17 mouse cellular contexts compared by ENCODE assay signal in genomic region chr8:48816941-48817340, GRCm38 (mm10). TPM values are rescaled to one million over a fixed set of nuclear protein-coding genes. Genes with fewer than 3 reads are reported as not detected.
DNase-seq lines count a peak whose midpoint lies in the region; ATAC-seq and TF ChIP-seq lines count a peak whose summit lies in the region.
"Had no signal": no experiment of that assay in that cellular context is flagged by ENCODE, and none has a peak within 500 bp of the region (broad histone marks: within the 10 kb centered on the region; RNA-seq: fewer than 3 reads in every experiment).

No protein-coding gene starts in this region.

- no peaks in the 10 kb centered on the region for H3K27me3 ChIP-seq in heart, embryonic 12.5 days (replicated peaks)
- H3K27me3 ChIP-seq in lung, embryonic 14.5 days (ENCODE audit: insufficient read depth, low read length) = no peaks in the 10 kb centered on the region
- H3K27me3 ChIP-seq in embryonic facial prominence, embryonic 10.5 days (replicated peaks; ENCODE audit: low read depth, poor library complexity, severe bottlenecking) = no peaks in the 10 kb centered on the region
- H3K27me3 ChIP-seq in stomach, postnatal 0 days (ENCODE audit: control insufficient read depth, insufficient read depth, low read length) = no peaks in the 10 kb centered on the region
- H3K27me3 ChIP-seq in midbrain, embryonic 10.5 days (ENCODE audit: low read depth, poor library complexity, severe bottlenecking) = no peaks in the 10 kb centered on the region
- H3K27me3 ChIP-seq: forebrain, embryonic 15.5 days; midbrain, embryonic 13.5 days had no signal

- no peaks in the 10 kb centered on the region for H3K36me3 ChIP-seq in heart, embryonic 12.5 days
- H3K36me3 ChIP-seq in lung, embryonic 14.5 days (ENCODE audit: insufficient read depth) = no peaks in the 10 kb centered on the region
- no peaks in the 10 kb centered on the region for H3K36me3 ChIP-seq in embryonic facial prominence, embryonic 10.5 days (replicated peaks)
- no peaks in the 10 kb centered on the region for H3K36me3 ChIP-seq in stomach, postnatal 0 days (ENCODE audit: control insufficient read depth, insufficient read depth, low read length)
- H3K36me3 ChIP-seq in midbrain, embryonic 10.5 days = no peaks in the 10 kb centered on the region
- H3K36me3 ChIP-seq: forebrain, embryonic 15.5 days; midbrain, embryonic 13.5 days had no signal

- TF ChIP-seq CTCF in lung, embryonic 14.5 days (IDR thresholded peaks at IDR 0.05; ENCODE audit: low read depth) = no peak
- no peak for TF ChIP-seq CTCF in stomach, postnatal 0 days (IDR thresholded peaks at IDR 0.05; ENCODE audit: low read depth)

- H3K9me3 ChIP-seq in heart, embryonic 12.5 days (replicated peaks) = no peaks in the 10 kb centered on the region
- no peaks in the 10 kb centered on the region for H3K9me3 ChIP-seq in lung, embryonic 14.5 days (ENCODE audit: low read depth, low read length)
- no peaks in the 10 kb centered on the region for H3K9me3 ChIP-seq in embryonic facial prominence, embryonic 10.5 days
- no peaks in the 10 kb centered on the region for H3K9me3 ChIP-seq in stomach, postnatal 0 days (ENCODE audit: control insufficient read depth, low read length)
- H3K9me3 ChIP-seq in midbrain, embryonic 10.5 days (replicated peaks) = no peaks in the 10 kb centered on the region
- H3K9me3 ChIP-seq: forebrain, embryonic 15.5 days; midbrain, embryonic 13.5 days had no signal

- DNase-seq in heart, adult 9 months (ENCODE audit: low spot score in 2 of 2) = no peak
- DNase-seq in lung, embryonic 14.5 days = peak; percentile 34
- DNase-seq in lung, postnatal 25 days (ENCODE audit: low spot score) = no peak
- DNase-seq in embryonic facial prominence, embryonic 10.5 days (ENCODE audit: low spot score) = no peak
- DNase-seq in stomach, postnatal 0 days (ENCODE audit: low spot score) = no peak
- no peak for DNase-seq in thymus, postnatal 4 days
- DNase-seq in midbrain, embryonic 10.5 days (ENCODE audit: low spot score) = no peak
- DNase-seq: B cell, adult 2 months; cerebellum, adult 9-10 months; gastrocnemius, postnatal 10 days; left cerebral cortex, postnatal 4 days; right cerebral cortex, postnatal 4 days had no signal

- 67% methylated on average over 13 of the region's 13 CpGs for WGBS in heart, embryonic 12.5 days
- WGBS in lung, embryonic 14.5 days = 56% methylated on average over 13 of the region's 13 CpGs
- 61% methylated on average over 13 of the region's 13 CpGs for WGBS in embryonic facial prominence, embryonic 10.5 days
- WGBS in stomach, postnatal 0 days = 48% methylated on average over 13 of the region's 13 CpGs
- 60% methylated on average over 13 of the region's 13 CpGs for WGBS in midbrain, embryonic 10.5 days

- no peak overlapping the region for H3K9ac ChIP-seq in heart, embryonic 12.5 days
- H3K9ac ChIP-seq in lung, embryonic 14.5 days = no peak overlapping the region
- H3K9ac ChIP-seq in stomach, postnatal 0 days (ENCODE audit: low read length) = no peak overlapping the region; the same call in 1 of the 2 replicates
- H3K9ac ChIP-seq: forebrain, embryonic 15.5 days; hindbrain, embryonic 14.5 days; midbrain, embryonic 13.5 days had no signal

- no peak overlapping the region for H3K27ac ChIP-seq in heart, embryonic 12.5 days (ENCODE audit: poor library complexity, severe bottlenecking)
- no peak overlapping the region for H3K27ac ChIP-seq in lung, embryonic 14.5 days (ENCODE audit: low read depth)
- 0 out of 2 replicates have a peak overlapping the region, but pooled peaks have one; percentile 2 for H3K27ac ChIP-seq in embryonic facial prominence, embryonic 10.5 days (replicated peaks)
- no peak overlapping the region for H3K27ac ChIP-seq in stomach, postnatal 0 days (replicated peaks)
- no peak overlapping the region for H3K27ac ChIP-seq in midbrain, embryonic 10.5 days (replicated peaks)
- H3K27ac ChIP-seq: forebrain, embryonic 15.5 days; hindbrain, embryonic 14.5 days; kidney, postnatal 0 days; midbrain, embryonic 13.5 days had no signal

- ATAC-seq in heart, embryonic 12.5 days (ENCODE audit: insufficient number of reproducible peaks, low FRiP score) = no peak
- no peak for ATAC-seq in lung, embryonic 14.5 days (ENCODE audit: insufficient read depth)
- no peak for ATAC-seq in stomach, postnatal 0 days (ENCODE audit: low FRiP score, low TSS enrichment)
- ATAC-seq: forebrain, embryonic 15.5 days; midbrain, embryonic 13.5 days had no signal

- 0 out of 2 replicates have a peak overlapping the region, but pooled peaks have one; percentile 13 for H3K4me3 ChIP-seq in heart, embryonic 12.5 days
- no peak overlapping the region for H3K4me3 ChIP-seq in lung, embryonic 14.5 days (ENCODE audit: low read depth, low read length)
- H3K4me3 ChIP-seq in embryonic facial prominence, embryonic 10.5 days = no peak overlapping the region
- H3K4me3 ChIP-seq in stomach, postnatal 0 days (ENCODE audit: low read depth, low read length) = 0 out of 2 replicates have a peak overlapping the region, but pooled peaks have one; percentile 8
- H3K4me3 ChIP-seq in midbrain, embryonic 10.5 days = no peak overlapping the region
- H3K4me3 ChIP-seq: forebrain, embryonic 15.5 days; midbrain, embryonic 13.5 days had no signal

- TF ChIP-seq EP300 in stomach, postnatal 0 days (optimal IDR thresholded peaks at IDR 0.05) = no peak

- H3K4me2 ChIP-seq in heart, embryonic 12.5 days = peak overlapping the region; percentile 47
- peak overlapping the region; percentile 23; the same call in 1 of the 2 replicates for H3K4me2 ChIP-seq in lung, embryonic 14.5 days
- peak overlapping the region; percentile 38 for H3K4me2 ChIP-seq in stomach, postnatal 0 days (replicated peaks; ENCODE audit: low read depth)
- H3K4me2 ChIP-seq: forebrain, embryonic 15.5 days; hindbrain, embryonic 14.5 days; midbrain, embryonic 13.5 days had no signal

- no peaks in the 10 kb centered on the region for H3K4me1 ChIP-seq in heart, embryonic 12.5 days (replicated peaks)
- H3K4me1 ChIP-seq in lung, embryonic 14.5 days (ENCODE audit: insufficient read depth) = no peaks in the 10 kb centered on the region
- peaks cover 24% of the 10 kb centered on the region for H3K4me1 ChIP-seq in embryonic facial prominence, embryonic 10.5 days
- no peaks in the 10 kb centered on the region for H3K4me1 ChIP-seq in stomach, postnatal 0 days (replicated peaks; ENCODE audit: control insufficient read depth, insufficient read depth)
- H3K4me1 ChIP-seq in midbrain, embryonic 10.5 days = peaks cover 28% of the 10 kb centered on the region

RNA-seq across cellular contexts. Expression of gene Tenm3, which starts 26.8 kb away (rescaled TPM):
- 15.2 and 16.3 TPM in 2 replicates for polyA plus RNA-seq in heart, embryonic 12.5 days (2016; fragmentation: Nextera tagmentation; extraction: Ambion mirVana)
- polyA plus RNA-seq in lung, embryonic 14.5 days (2014; fragmentation: Nextera tagmentation; extraction: Ambion mirVana) = 7.8 and 9.8 TPM in 2 replicates
- polyA plus RNA-seq in embryonic facial prominence, embryonic 10.5 days (2016; fragmentation: Nextera tagmentation; extraction: Ambion mirVana) = 44.0 and 48.2 TPM in 2 replicates
- polyA plus RNA-seq in stomach, postnatal 0 days (2015; fragmentation: Nextera tagmentation; extraction: Ambion mirVana) = 3.7 and 4.5 TPM in 2 replicates
- 33.6 and 38.5 TPM in 2 replicates for polyA plus RNA-seq in midbrain, embryonic 10.5 days (2016; fragmentation: Nextera tagmentation; extraction: Ambion mirVana)

Comparison
In these comparisons a context has a peak if more than half of its experiments do, and no peak if none do; other contexts are left out.
1. H3K4me3 ChIP-seq: peak in heart, embryonic 12.5 days (single experiment) and stomach, postnatal 0 days (single experiment); none in lung, embryonic 14.5 days (single experiment), embryonic facial prominence, embryonic 10.5 days (single experiment) and midbrain, embryonic 10.5 days (single experiment).
2. Peak in every context shown above with its lines, with median percentiles within 50 percentile points of each other: H3K4me2 ChIP-seq.